Mouse (Mus musculus) forebrain, embryonic 12.5 days (tissue): ENCODE data around the gene Krtcap2. TPM values are rescaled to one million over a fixed set of nuclear protein-coding genes. Genes with fewer than 3 reads are reported as not detected.
A peak's percentile ranks its signal among the peaks of the same experiment; 100 is the strongest.

Experiments
- ATAC-seq: fragments of 200-750 bp; cut with Nextera tagmentation; 2 replicates; pipeline ENCODE4 v1.8.0; 2017; ENCODE audit warnings: moderate TSS enrichment; ENCODE audit not compliant: low FRiP score
- H3K27ac ChIP-seq: fragments of 300-500 bp; sonication (generic); 2 replicates; pipeline ENCODE4 v1.5.1; 2016; ENCODE audit warnings: mild to moderate bottlenecking
- H3K27me3 ChIP-seq: fragments of 300-500 bp; sonication (generic); 2 replicates; pipeline ENCODE4 v1.6.1; 2016; ENCODE audit warnings: mild to moderate bottlenecking
- H3K36me3 ChIP-seq: fragments of 300-500 bp; sonication (generic); replicated peaks from 2 replicates; pipeline ENCODE4 v1.6.1; 2016; ENCODE audit warnings: mild to moderate bottlenecking
- H3K4me1 ChIP-seq: fragments of 300-500 bp; sonication (generic); 2 replicates; pipeline ENCODE4 v1.6.1; 2016
- H3K4me2 ChIP-seq: fragments of 300-500 bp; sonication (generic); 2 replicates; pipeline ENCODE4 v1.6.1; 2016; ENCODE audit warnings: mild to moderate bottlenecking, moderate library complexity
- H3K4me3 ChIP-seq: fragments of 300-500 bp; sonication (generic); replicated peaks from 2 replicates; pipeline ENCODE4 v1.5.1; 2016; ENCODE audit warnings: mild to moderate bottlenecking
- H3K9ac ChIP-seq: fragments of 300-500 bp; sonication (generic); 2 replicates; pipeline ENCODE4 v1.6.1; 2016; ENCODE audit warnings: mild to moderate bottlenecking
- H3K9me3 ChIP-seq: fragments of 300-500 bp; sonication (generic); 2 replicates; pipeline ENCODE4 v1.6.1; 2016
- WGBS: fragments of 180-500 bp; shearing (Covaris S2); methylation state at CpG from one replicate; pipeline ENCODE4 v1.1.7; 2016; 5-methylcytosine and 5-hydroxymethylcytosine counted together
- polyA plus RNA-seq: library from polyadenylated mRNA; unstranded; fragments of >200 nt; fragmentation: Nextera tagmentation; extraction: Ambion mirVana; gene quantifications from 2 replicates; pipeline ENCODE4 v1.2.1, GENCODE M21; 2016

Gene Krtcap2
- polyA plus RNA-seq, 1 experiment from 2014 or later: 252 TPM

GRCm38 (mm10) chr3:89227307-89228179 lies 18.2 kb upstream of the Krtcap2 start:
- H3K4me3 ChIP-seq: peak overlapping the region; percentile 76
- ATAC-seq: peak; percentile 85
- H3K9me3 ChIP-seq: no peaks in the 10 kb centered on the region
- peaks cover 29% of the 10 kb centered on the region for H3K36me3 ChIP-seq
- H3K4me2 ChIP-seq: peak overlapping the region; percentile 95
- H3K4me1 ChIP-seq: peaks cover 61% of the 10 kb centered on the region
- H3K27me3 ChIP-seq: no peaks in the 10 kb centered on the region
- 1% methylated on average over 41 of the region's 41 CpGs for WGBS
- peak overlapping the region; percentile 98 for H3K27ac ChIP-seq
- H3K9ac ChIP-seq: peak overlapping the region; percentile 92

DNA sequence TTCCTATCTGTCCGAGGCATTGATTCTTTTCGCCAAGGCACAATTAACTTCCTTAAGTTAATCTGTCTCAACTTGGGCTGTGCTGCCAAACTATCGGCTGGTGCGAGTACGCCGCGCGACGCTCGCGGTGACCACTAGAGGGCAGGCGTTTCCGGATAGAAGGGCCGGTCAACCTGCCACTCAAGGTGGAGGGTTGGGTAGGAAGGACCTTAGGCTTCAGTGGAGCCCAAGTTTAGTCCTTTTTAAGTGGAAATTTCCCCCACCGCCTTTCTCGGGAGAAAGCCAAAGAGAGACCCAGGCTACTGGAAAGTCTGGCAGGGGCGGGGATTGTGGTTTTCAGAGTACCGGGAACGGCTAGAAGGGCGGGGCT lies 17.6 kb upstream of the Krtcap2 start:
- peak overlapping the region; percentile 95 for H3K4me2 ChIP-seq
- peak; percentile 25; the same call in 1 of the 2 replicates for ATAC-seq
- WGBS: under 1% methylated on average over 20 of the region's 20 CpGs
- peaks cover 54% of the 10 kb centered on the region for H3K4me1 ChIP-seq
- peaks cover 24% of the 10 kb centered on the region for H3K36me3 ChIP-seq
- H3K27ac ChIP-seq: peak overlapping the region; percentile 98
- H3K4me3 ChIP-seq: peak overlapping the region; percentile 76
- H3K9me3 ChIP-seq: no peaks in the 10 kb centered on the region
- H3K27me3 ChIP-seq: no peaks in the 10 kb centered on the region
- H3K9ac ChIP-seq: peak overlapping the region; percentile 92; the same call in 1 of the 2 replicates

GRCm38 (mm10) chr3:89228836-89229235 lies 16.9 kb upstream of the Krtcap2 start, which contains the start of gene Muc1:
Muc1 (plus strand) TSS chr3:89229057.
- no peak for ATAC-seq
- no peaks in the 10 kb centered on the region for H3K27me3 ChIP-seq
- peak within 1 kb of the TSS; percentile 76 for H3K4me3 ChIP-seq
- peak within 1 kb of the TSS; percentile 98 for H3K27ac ChIP-seq
- peaks cover 24% of the 10 kb centered on the region for H3K36me3 ChIP-seq
- H3K4me1 ChIP-seq: peaks cover 48% of the 10 kb centered on the region
- peak within 1 kb of the TSS; percentile 92 for H3K9ac ChIP-seq
- peak within 1 kb of the TSS; percentile 95 for H3K4me2 ChIP-seq
- no peaks in the 10 kb centered on the region for H3K9me3 ChIP-seq
- 36% methylated on average over 10 of the region's 10 CpGs for WGBS

DNA sequence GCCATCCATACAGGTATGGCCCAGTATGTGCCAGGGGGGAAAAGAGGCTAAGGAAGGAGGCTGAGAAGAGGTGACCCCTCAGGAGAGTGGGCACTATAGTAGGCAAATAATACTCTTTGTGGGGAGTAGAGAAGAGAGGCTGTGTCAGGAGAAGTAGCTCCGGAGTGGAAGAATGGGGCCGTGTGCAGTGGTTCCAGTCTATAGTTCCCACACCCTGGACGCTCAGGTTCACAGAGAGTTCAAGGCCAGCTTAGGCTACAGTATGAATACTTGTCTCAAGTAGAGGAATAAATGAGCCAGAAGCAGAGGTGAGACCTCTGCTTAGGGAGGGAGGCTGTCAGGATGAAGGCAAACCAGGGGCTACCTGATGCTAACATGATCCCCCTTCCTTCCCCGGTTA lies 16.5 kb upstream of the Krtcap2 start:
- H3K27ac ChIP-seq: no peak overlapping the region
- H3K4me3 ChIP-seq: no peak overlapping the region
- peaks cover 43% of the 10 kb centered on the region for H3K4me1 ChIP-seq
- H3K36me3 ChIP-seq: peaks cover 24% of the 10 kb centered on the region
- H3K9ac ChIP-seq: no peak overlapping the region
- H3K27me3 ChIP-seq: no peaks in the 10 kb centered on the region
- WGBS: 50% methylated on average over 4 of the region's 4 CpGs
- ATAC-seq: no peak
- no peak overlapping the region for H3K4me2 ChIP-seq
- H3K9me3 ChIP-seq: no peaks in the 10 kb centered on the region

GRCm38 (mm10) chr3:89230561-89230960 lies 15.2 kb upstream of the Krtcap2 start:
- no peak for ATAC-seq
- H3K4me3 ChIP-seq: no peak overlapping the region
- H3K4me2 ChIP-seq: no peak overlapping the region
- H3K27me3 ChIP-seq: no peaks in the 10 kb centered on the region
- H3K4me1 ChIP-seq: peaks cover 30% of the 10 kb centered on the region
- peaks cover 25% of the 10 kb centered on the region for H3K36me3 ChIP-seq
- H3K27ac ChIP-seq: no peak overlapping the region
- H3K9ac ChIP-seq: no peak overlapping the region
- H3K9me3 ChIP-seq: no peaks in the 10 kb centered on the region
- WGBS: 95% methylated on average over 2 of the region's 2 CpGs

DNA sequence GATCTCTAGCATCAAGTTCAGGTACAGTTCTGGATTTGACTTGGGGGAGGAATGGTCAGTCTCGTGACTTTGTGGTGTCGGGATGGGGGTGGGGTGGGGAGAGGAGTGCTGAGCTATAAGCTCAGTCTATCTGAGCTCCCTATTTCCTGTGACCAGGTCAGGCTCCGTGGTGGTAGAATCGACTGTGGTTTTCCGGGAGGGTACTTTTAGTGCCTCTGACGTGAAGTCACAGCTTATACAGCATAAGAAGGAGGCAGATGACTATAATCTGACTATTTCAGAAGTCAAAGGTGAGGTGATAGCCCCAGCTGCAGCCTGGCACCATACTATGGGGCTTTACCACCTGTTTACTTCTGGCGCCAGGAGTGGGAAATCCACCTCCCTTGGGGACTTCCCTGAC lies 14.4 kb upstream of the Krtcap2 start:
- WGBS: 76% methylated on average over 7 of the region's 7 CpGs
- H3K36me3 ChIP-seq: peaks cover 33% of the 10 kb centered on the region
- no peaks in the 10 kb centered on the region for H3K9me3 ChIP-seq
- H3K4me3 ChIP-seq: no peak overlapping the region
- H3K9ac ChIP-seq: no peak overlapping the region
- no peak overlapping the region for H3K27ac ChIP-seq
- no peaks in the 10 kb centered on the region for H3K27me3 ChIP-seq
- H3K4me2 ChIP-seq: no peak overlapping the region
- ATAC-seq: no peak
- H3K4me1 ChIP-seq: peaks cover 23% of the 10 kb centered on the region

DNA sequence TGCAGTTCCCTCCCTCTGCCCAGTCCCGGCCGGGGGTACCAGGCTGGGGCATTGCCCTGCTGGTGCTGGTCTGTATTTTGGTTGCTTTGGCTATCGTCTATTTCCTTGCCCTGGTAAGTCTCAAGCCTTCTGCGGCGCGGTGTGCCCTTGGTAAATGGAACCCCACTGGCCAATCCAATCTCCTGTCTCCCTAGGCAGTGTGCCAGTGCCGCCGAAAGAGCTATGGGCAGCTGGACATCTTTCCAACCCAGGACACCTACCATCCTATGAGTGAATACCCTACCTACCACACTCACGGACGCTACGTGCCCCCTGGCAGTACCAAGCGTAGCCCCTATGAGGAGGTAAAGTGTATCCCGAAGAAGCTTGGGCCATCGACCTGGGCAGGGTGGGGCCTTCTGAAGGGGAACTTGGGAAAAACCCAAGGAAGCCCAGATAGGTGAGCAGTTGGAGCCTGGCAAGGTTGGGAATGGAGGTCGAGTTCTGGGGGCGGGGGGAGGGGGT lies 13.9 kb upstream of the Krtcap2 start:
- peaks cover 18% of the 10 kb centered on the region for H3K4me1 ChIP-seq
- no peak overlapping the region for H3K4me2 ChIP-seq
- no peaks in the 10 kb centered on the region for H3K27me3 ChIP-seq
- H3K27ac ChIP-seq: no peak overlapping the region
- ATAC-seq: no peak
- WGBS: 80% methylated on average over 16 of the region's 16 CpGs
- no peak overlapping the region for H3K4me3 ChIP-seq
- no peak overlapping the region for H3K9ac ChIP-seq
- H3K9me3 ChIP-seq: no peaks in the 10 kb centered on the region
- H3K36me3 ChIP-seq: peaks cover 38% of the 10 kb centered on the region

DNA sequence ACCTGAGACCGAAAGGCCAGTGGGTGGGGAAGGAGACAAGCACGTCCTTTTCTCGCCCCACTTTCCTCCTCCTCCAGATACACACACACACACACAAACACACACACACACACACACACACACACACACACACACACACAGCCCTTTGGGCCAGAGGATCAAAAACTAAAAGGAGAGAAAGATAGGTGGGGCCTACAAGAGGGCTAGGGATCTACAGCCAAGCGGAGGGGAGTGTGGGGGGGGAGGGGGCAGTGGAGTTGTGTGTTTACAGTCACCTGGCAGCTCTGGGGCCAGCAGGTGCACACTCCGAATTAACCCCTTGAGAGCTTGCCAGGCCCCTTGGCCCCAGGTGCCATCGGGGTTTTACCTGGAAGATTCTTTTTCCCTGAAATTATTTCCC lies 13.2 kb upstream of the Krtcap2 start:
- Histone ChIP-seq H3K9me3 (no peaks in the 10 kb centered on the region), H3K4me3 (no peak overlapping the region), H3K9ac (no peak overlapping the region), H3K4me1 (peaks cover 13% of the 10 kb centered on the region), H3K27me3 (no peaks in the 10 kb centered on the region), H3K36me3 (peaks cover 46% of the 10 kb centered on the region), H3K27ac (no peak overlapping the region), H3K4me2 (no peak overlapping the region)
- ATAC-seq: no peak
- 78% methylated on average over 6 of the region's 6 CpGs for WGBS

DNA sequence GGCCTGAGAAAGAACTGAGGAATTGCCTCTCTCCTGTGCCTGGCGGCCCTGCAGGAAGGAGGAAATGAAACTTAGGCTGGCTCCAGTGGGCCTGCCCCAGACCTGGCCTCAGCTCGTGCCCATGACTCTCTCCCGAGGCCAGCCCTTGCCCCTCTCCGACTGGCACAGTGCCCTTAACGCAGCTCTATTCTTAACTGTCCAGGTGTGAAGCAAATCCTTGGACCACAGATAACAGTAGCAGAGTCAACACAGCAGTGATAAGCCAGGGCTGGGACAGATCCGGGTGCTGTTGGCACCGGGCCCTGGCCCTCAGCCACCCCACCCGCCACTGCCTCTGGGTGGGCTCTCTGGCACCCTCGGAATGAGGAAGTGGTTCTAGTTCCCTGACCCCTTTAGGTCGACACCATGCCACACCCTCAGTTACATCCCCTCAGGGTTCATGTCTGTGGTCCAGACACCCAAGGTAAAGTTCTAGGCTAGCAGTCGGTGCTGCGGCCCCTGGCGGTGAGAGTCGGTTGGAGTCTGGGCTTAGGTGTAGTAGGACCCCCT lies 12.1 kb upstream of the Krtcap2 start:
- WGBS: 90% methylated on average over 14 of the region's 14 CpGs
- peaks cover 5% of the 10 kb centered on the region; the same call in 1 of the 2 replicates for H3K4me1 ChIP-seq
- peaks cover 56% of the 10 kb centered on the region for H3K36me3 ChIP-seq
- no peaks in the 10 kb centered on the region for H3K27me3 ChIP-seq
- H3K4me3 ChIP-seq: no peak overlapping the region
- no peak for ATAC-seq
- H3K27ac ChIP-seq: peak overlapping the region; percentile 13; the same call in 1 of the 2 replicates
- no peak overlapping the region for H3K9ac ChIP-seq
- no peaks in the 10 kb centered on the region for H3K9me3 ChIP-seq
- H3K4me2 ChIP-seq: no peak overlapping the region

- Histone ChIP-seq H3K27me3 (no peaks in the 10 kb centered on the region), H3K4me3 (no peak overlapping the region), H3K36me3 (peaks cover 79% of the 10 kb centered on the region), H3K27ac (no peak overlapping the region), H3K4me2 (no peak overlapping the region), H3K9ac (no peak overlapping the region), H3K9me3 (no peaks in the 10 kb centered on the region), H3K4me1 (no peaks in the 10 kb centered on the region)
- WGBS: 88% methylated on average over 10 of the region's 10 CpGs
- ATAC-seq: no peak
Measured at GRCm38 (mm10) chr3:89236516-89236915, 9.2 kb upstream of the Krtcap2 start.

DNA sequence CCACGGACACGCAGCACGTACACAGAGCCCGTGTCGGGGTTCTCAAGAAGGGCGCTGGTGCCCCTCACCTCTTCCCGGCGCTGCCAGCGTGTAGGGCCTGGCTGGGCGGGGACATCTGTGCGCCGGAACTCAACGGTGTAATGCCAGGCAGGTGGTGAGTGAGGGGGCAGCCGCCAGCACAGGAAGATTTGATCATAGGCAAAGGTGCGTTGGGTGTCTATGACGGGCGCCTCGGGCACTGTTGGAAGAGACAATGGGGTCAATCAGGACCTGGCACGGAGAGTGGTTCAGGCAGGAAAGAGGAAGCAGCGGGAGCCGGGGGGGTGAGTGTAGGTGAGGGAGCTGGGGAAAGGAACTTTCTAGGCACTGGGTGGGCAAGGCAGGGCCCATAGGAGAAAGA lies 8.1 kb upstream of the Krtcap2 start:
- H3K4me1 ChIP-seq: no peaks in the 10 kb centered on the region; the same call in 1 of the 2 replicates
- peaks cover 89% of the 10 kb centered on the region for H3K36me3 ChIP-seq
- WGBS: 95% methylated on average over 21 of the region's 21 CpGs
- H3K4me2 ChIP-seq: no peak overlapping the region
- H3K9me3 ChIP-seq: no peaks in the 10 kb centered on the region
- ATAC-seq: no peak
- H3K9ac ChIP-seq: no peak overlapping the region
- H3K27ac ChIP-seq: no peak overlapping the region
- no peaks in the 10 kb centered on the region for H3K27me3 ChIP-seq
- no peak overlapping the region for H3K4me3 ChIP-seq

GRCm38 (mm10) chr3:89238494-89238893 lies 7.3 kb upstream of the Krtcap2 start:
- H3K4me2 ChIP-seq: no peak overlapping the region
- H3K9me3 ChIP-seq: no peaks in the 10 kb centered on the region
- H3K27me3 ChIP-seq: no peaks in the 10 kb centered on the region
- peaks cover 84% of the 10 kb centered on the region for H3K36me3 ChIP-seq
- no peak overlapping the region for H3K9ac ChIP-seq
- no peak for ATAC-seq
- H3K27ac ChIP-seq: no peak overlapping the region
- no peak overlapping the region for H3K4me3 ChIP-seq
- H3K4me1 ChIP-seq: peaks cover 8% of the 10 kb centered on the region
- WGBS: 86% methylated on average over 9 of the region's 12 CpGs
